Mouse (Mus musculus): ENCODE measurements around the gene Zfp51. TPM values are rescaled to one million over a fixed set of nuclear protein-coding genes. Genes with fewer than 3 reads are reported as not detected.

The Zfp51 gene
- polyA plus RNA-seq (2015; fragmentation: Nextera tagmentation; extraction: Ambion mirVana), result 6.2 TPM in 2 replicates

DNA sequence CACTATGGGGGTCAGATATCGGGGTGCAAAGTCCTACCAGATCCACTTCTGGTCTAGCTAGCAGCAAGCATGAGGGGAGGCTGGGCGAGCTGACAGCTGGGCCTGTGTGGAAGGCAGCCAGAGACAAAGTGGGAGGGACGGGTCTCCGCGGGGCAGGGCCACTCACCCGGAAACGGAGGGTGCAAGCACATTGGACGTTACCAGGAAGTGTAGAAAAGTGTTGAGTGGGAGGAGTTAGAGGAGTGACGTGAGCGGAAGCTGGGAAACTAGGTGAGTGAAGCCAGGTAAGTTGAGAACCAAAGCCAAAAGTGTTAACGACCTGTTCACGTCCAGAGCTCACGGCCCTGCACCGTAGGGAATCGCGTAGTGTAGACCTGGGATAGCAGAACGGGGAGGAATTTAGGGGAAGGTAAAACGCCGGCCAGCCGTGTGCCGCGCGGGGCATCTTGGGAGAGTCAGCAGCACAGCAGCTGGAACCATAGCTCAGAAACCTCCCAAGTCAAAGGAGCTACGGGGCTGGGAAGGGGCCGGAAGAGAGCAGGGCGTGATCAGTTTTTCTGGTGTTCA is at the start of gene Zfp51:
Gene Zfp51, plus strand, starts transcription at position 237 of the 567 bp plus-strand sequence.

DNA sequence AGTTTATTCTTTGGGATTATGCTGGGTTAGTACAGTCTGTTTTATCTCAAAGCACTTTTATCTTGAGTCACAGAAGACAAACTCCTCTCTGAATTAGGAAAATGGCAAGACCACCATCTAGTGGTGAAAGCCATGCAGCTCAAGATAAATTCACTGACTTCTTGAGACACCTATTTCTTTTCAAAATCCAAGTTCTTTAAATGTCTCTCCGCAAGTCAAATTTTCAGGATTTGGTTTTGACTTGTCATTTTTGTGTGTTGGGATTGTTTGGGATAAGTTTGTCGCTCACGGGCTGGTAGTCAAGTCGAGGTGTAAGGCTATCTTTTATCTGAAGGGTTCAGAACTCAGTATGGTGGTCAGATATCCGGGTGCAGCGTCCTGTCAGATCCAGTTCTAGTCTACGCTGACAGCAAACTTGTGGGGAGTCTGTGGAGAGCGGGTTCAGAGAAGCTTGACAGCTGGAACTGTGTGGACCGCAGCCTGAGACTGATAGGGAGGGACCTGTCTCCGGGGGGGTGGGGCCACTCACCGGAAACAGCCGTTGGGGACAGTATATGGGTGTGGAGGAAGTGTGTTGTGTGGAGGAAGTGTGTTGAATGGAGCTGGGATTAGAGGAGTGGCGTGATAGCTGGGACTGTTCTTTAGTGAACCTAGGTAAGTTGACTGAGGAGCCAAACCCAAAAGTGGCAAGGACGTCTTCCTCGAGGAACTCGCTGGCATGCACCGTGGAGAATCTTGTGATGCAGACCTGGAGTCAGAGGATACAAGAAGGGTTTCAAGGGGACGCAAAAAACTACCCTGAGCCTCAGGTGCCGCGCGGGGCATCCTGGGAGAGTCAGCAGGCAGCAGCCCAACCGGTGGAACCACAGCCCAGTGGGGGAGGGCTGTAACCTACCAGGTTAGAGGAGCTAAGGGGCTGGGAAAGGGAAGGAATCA is 27.2 kb upstream of the Zfp51 start, which contains the start of gene Zfp54:
Gene Zfp54, plus strand, starts transcription at position 564 of the 936 bp plus-strand sequence.

DNA sequence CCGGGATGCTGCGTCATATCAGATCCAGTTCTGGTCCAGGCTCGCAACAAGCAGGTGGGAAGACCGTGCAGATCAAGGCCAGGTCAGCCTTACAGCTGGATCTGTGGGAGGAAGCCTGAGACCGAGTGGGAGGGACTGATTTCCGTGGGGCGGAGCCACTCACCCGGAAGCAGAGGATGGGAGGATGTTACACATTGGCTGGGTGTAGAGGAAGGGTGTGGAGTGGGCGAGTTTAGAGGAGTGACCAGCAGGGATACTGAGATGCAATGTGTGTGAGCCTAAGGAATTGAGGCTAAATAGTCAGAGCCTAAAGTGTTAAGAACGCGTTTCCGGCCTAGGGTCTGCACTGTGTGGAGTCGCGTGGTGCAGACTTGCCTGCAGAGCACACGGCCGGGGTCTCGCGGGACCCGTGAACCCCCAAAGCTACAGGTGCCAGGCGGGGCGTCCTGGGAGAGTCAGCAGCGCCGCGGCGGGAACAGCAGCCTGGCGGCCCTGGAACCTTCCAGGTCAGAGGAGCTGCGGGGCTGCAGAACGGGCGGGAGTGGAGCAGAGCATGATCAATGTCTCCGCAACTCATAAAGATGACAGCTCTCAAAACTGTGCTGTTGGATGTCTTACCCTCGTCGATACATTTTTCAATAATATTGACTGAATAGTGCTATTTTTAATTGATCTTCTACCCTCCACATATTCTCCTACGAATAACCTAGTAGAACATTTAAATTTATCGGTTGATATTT is 38.8 kb downstream of the Zfp51 start, which contains the start of gene Zfp53:
Gene Zfp53, plus strand, starts transcription at position 239 of the 740 bp plus-strand sequence.

Other genes with a start within 250 kb of the Zfp51 start
- gene Vmn1r234, start 224.3 kb upstream of the Zfp51 start, polyA plus RNA-seq (2015; fragmentation: Nextera tagmentation; extraction: Ambion mirVana), result not detected in 2 replicates
- not detected in 2 replicates for gene Vmn1r235, start 194.0 kb upstream of the Zfp51 start, polyA plus RNA-seq (2015; fragmentation: Nextera tagmentation; extraction: Ambion mirVana)
- gene Vmn1r236, start 167.4 kb upstream of the Zfp51 start, polyA plus RNA-seq (2015; fragmentation: Nextera tagmentation; extraction: Ambion mirVana), result not detected in 2 replicates
- gene Vmn1r237, start 138.5 kb upstream of the Zfp51 start, polyA plus RNA-seq (2015; fragmentation: Nextera tagmentation; extraction: Ambion mirVana), result not detected in 2 replicates
- gene Zfp677, start 66.6 kb upstream of the Zfp51 start, polyA plus RNA-seq (2015; fragmentation: Nextera tagmentation; extraction: Ambion mirVana), result 1.2 and 1.3 TPM in 2 replicates
- gene Zfp54, start 27.1 kb upstream of the Zfp51 start, polyA plus RNA-seq (2015; fragmentation: Nextera tagmentation; extraction: Ambion mirVana), result 1.2 and 1.6 TPM in 2 replicates
- gene Zfp53, start 38.6 kb downstream of the Zfp51 start, polyA plus RNA-seq (2015; fragmentation: Nextera tagmentation; extraction: Ambion mirVana), result 3.8 and 5.0 TPM in 2 replicates
- 1.7 and 1.9 TPM in 2 replicates for gene Zfp52, start 85.2 kb downstream of the Zfp51 start, polyA plus RNA-seq (2015; fragmentation: Nextera tagmentation; extraction: Ambion mirVana)
- gene Zfp948, start 116.6 kb downstream of the Zfp51 start, polyA plus RNA-seq (2015; fragmentation: Nextera tagmentation; extraction: Ambion mirVana), result 7.0 and 8.8 TPM in 2 replicates
- gene Zfp983, start 200.2 kb downstream of the Zfp51 start, polyA plus RNA-seq (2015; fragmentation: Nextera tagmentation; extraction: Ambion mirVana), result 1.4 and 1.5 TPM in 2 replicates
- gene Gm10226, start 241.5 kb downstream of the Zfp51 start, polyA plus RNA-seq (2015; fragmentation: Nextera tagmentation; extraction: Ambion mirVana), result 3.0 TPM in 2 replicates